Mouse (Mus musculus) embryonic facial prominence, embryonic 12.5 days (tissue): ENCODE measurements at regions not wholly inside any gene's neighbourhood (a gene's known extent, or its start where the extent isn't known, plus 50 kb on each side); places are given as distances from the start of the nearest gene placed in this dataset.

Source experiments
- ATAC-seq: fragments of 200-750 bp; cut with Nextera tagmentation; 2 replicates; pipeline ENCODE4 v1.8.0; 2017; ENCODE audit not compliant: insufficient number of reproducible peaks, insufficient read depth, low FRiP score, low TSS enrichment
- H3K27ac ChIP-seq: fragments of 300-500 bp; sonication (generic); 2 replicates; pipeline ENCODE4 v1.5.1; 2016; ENCODE audit warnings: mild to moderate bottlenecking
- H3K27me3 ChIP-seq: fragments of 300-500 bp; sonication (generic); 2 replicates; pipeline ENCODE4 v1.6.1; 2016; ENCODE audit warnings: mild to moderate bottlenecking, moderate library complexity
- H3K36me3 ChIP-seq: fragments of 300-500 bp; sonication (generic); 2 replicates; pipeline ENCODE4 v1.6.1; 2016; ENCODE audit warnings: mild to moderate bottlenecking
- H3K4me1 ChIP-seq: fragments of 300-500 bp; sonication (generic); 2 replicates; pipeline ENCODE4 v1.6.1; 2016
- H3K4me2 ChIP-seq: fragments of 300-500 bp; sonication (generic); replicated peaks from 2 replicates; pipeline ENCODE4 v1.6.1; 2016; ENCODE audit warnings: mild to moderate bottlenecking, moderate library complexity
- H3K4me3 ChIP-seq: fragments of 300-500 bp; sonication (generic); 2 replicates; pipeline ENCODE4 v1.5.1; 2016; ENCODE audit warnings: mild to moderate bottlenecking
- H3K9ac ChIP-seq: fragments of 300-500 bp; sonication (generic); 2 replicates; pipeline ENCODE4 v1.6.1; 2016; ENCODE audit warnings: mild to moderate bottlenecking, moderate library complexity
- H3K9me3 ChIP-seq: fragments of 300-500 bp; sonication (generic); 2 replicates; pipeline ENCODE4 v1.6.1; 2016; ENCODE audit warnings: mild to moderate bottlenecking, moderate library complexity
- WGBS: fragments of 180-500 bp; shearing (Covaris S2); methylation state at CpG from one replicate; pipeline ENCODE4 v1.1.7; 2016; 5-methylcytosine and 5-hydroxymethylcytosine counted together

DNA sequence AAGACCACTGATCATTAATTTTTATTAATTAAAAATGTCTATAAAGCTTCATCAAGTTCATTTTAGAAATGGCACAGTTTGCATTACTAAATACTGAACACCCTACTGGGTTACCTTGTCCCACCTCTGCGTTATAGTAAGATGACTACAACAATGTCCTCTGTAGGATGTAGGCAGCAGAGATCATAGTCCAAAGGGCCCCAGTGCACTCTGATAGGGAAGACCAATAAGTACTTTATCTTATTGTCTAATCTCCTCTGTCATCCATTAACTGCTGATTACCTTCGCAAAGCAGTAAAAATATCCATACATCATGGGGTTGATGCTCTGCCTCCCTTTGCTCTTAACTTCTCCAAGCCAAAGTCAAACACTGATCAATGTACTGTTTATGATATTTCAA, 662.1 kb downstream of the Psat1 start:
- ATAC-seq: no peak
- Histone ChIP-seq H3K36me3 (no peaks in the 10 kb centered on the region), H3K27ac (no peak overlapping the region), H3K9ac (no peak overlapping the region), H3K9me3 (no peaks in the 10 kb centered on the region), H3K4me2 (no peak overlapping the region), H3K4me1 (no peaks in the 10 kb centered on the region), H3K4me3 (no peak overlapping the region), H3K27me3 (no peaks in the 10 kb centered on the region)
- WGBS: 92% methylated on average over 2 of the region's 2 CpGs

DNA sequence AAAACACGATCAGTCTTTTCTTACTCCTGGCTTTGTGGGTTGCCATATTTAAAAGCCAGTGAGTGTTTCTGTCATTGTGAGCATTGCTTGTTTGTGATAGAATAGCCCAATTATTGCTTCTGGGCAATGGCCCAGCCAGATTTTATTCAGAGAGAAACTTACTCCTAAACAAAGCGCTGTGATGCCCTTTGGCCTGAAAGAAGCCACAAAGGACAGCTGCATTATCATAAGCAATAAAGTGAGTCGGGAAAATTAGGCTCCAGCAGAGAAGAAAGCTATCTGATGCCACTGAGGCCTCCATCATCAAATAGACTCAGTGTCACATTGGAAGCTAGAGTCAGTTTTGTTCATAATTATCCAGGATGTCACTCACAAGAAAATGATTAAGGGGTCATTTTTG, 644.9 kb upstream of the Tle4 start:
- H3K27me3 ChIP-seq: no peaks in the 10 kb centered on the region
- no peak overlapping the region for H3K4me2 ChIP-seq
- H3K27ac ChIP-seq: no peak overlapping the region
- no peaks in the 10 kb centered on the region for H3K9me3 ChIP-seq
- no peaks in the 10 kb centered on the region for H3K36me3 ChIP-seq
- H3K4me1 ChIP-seq: no peaks in the 10 kb centered on the region
- H3K9ac ChIP-seq: no peak overlapping the region
- H3K4me3 ChIP-seq: no peak overlapping the region
- no peak for ATAC-seq
- WGBS: 71% methylated on average over 3 of the region's 3 CpGs

DNA sequence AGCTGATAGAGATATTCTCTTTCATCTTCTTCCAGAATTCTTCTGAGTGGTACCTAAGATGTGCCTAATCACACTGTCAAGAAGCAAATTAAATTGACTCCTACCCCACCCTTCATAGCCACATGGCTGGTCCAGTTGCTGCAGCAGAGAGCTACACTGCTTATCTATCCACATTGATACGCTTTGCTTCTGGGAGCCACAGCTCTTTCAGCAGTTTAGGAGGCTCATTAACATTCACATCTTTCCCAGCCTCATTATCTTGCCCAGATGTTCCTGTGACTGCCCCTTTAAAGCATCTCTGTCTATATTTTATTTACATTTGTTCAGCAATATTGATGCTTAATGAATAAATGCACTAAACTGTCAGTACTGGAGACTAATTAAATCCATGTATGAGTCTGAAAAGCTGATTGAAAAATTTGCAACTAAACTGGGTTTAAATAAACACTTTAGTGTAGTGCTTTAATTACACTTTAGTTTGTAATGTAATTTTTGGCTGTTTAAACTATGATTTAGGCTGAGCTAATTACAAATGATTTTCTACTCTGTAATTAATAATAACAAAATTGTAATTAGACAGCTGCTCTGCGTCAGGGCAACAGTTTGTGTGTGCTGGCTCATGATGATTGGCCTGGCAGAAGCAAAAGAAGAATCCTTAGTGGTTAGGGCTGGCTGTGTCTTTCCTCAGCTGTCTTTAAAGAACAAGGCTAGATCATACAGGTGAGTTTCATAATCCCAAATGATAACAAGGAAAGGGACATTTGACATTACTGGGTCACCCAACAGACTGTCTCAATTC, 632.5 kb upstream of the Tle4 start:
- Histone ChIP-seq H3K27me3 (no peaks in the 10 kb centered on the region), H3K36me3 (no peaks in the 10 kb centered on the region), H3K4me1 (no peaks in the 10 kb centered on the region), H3K4me2 (no peak overlapping the region), H3K9me3 (no peaks in the 10 kb centered on the region), H3K27ac (no peak overlapping the region), H3K4me3 (no peak overlapping the region), H3K9ac (no peak overlapping the region)
- no peak for ATAC-seq
- 59% methylated on average over 2 of the region's 2 CpGs for WGBS

DNA sequence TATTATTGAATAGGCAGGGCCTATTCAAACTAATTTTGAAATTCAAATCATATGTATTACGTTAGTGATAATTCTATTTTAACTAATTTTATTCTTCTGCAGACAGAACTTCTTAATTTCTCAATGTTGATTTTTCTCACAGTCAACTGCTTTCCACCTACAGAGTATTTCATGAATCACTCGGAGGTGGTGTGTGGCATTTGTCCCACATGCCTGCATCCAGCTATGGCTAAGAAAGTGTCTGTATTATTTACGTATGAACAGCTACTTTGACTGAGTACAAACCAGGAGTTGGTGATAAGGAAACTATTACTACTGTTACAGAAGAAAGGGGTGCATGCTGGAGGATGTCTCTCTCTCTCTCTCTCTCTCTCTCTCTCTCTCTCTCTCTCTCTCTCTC, 619.5 kb upstream of the Tle4 start:
- H3K27ac ChIP-seq: no peak overlapping the region
- H3K9me3 ChIP-seq: no peaks in the 10 kb centered on the region
- ATAC-seq: no peak
- H3K27me3 ChIP-seq: no peaks in the 10 kb centered on the region
- H3K4me3 ChIP-seq: no peak overlapping the region
- H3K4me2 ChIP-seq: no peak overlapping the region
- no peaks in the 10 kb centered on the region for H3K4me1 ChIP-seq
- H3K36me3 ChIP-seq: no peaks in the 10 kb centered on the region
- H3K9ac ChIP-seq: no peak overlapping the region
- WGBS: 78% methylated on average over 3 of the region's 3 CpGs

DNA sequence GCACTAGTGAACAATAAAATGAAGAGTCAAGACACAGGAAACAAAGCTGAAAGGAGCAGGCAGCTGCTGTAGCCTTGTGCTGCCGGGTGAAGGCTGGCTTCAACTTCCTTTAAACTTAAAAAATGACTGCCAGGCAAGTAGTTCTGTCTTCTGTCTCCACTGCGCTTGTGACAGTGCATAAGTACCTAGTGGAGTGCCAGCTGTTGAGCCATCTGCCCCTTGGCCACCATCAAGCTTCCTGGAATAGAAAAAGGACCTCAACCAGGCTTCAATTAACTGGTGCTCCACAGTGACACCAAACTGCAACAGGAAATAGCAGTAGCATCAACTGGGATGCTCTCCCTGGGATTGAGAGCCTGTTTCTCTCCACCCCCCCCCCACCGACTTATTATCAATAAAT, 616.8 kb upstream of the Tle4 start:
- Histone ChIP-seq H3K27me3 (no peaks in the 10 kb centered on the region), H3K4me2 (no peak overlapping the region), H3K9me3 (no peaks in the 10 kb centered on the region), H3K36me3 (no peaks in the 10 kb centered on the region), H3K4me3 (no peak overlapping the region), H3K4me1 (no peaks in the 10 kb centered on the region), H3K9ac (no peak overlapping the region), H3K27ac (no peak overlapping the region)
- ATAC-seq: no peak
- WGBS: 73% methylated on average over 3 of the region's 3 CpGs

DNA sequence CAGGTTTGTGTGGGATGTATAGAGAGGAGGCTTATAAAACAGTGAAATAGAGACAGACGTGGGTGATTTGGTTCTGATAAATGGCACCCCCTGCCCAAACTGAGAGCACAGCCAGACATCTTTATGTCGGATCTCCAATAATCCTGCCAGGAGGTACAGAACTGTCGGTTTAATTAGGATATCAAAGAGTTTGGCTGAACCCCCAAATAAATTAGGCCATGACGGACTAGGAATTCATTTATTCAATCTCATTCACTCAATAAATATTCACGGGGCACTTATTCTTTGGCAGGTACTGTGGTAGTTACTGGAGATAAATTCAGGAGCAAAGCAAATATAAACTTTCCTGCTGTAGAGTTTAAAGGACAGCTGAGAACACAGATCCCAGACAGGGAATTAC, 615.0 kb upstream of the Tle4 start:
- H3K4me3 ChIP-seq: no peak overlapping the region
- H3K27ac ChIP-seq: no peak overlapping the region
- no peaks in the 10 kb centered on the region for H3K27me3 ChIP-seq
- H3K9ac ChIP-seq: no peak overlapping the region
- no peaks in the 10 kb centered on the region for H3K36me3 ChIP-seq
- H3K4me1 ChIP-seq: no peaks in the 10 kb centered on the region
- 76% methylated on average over 5 of the region's 5 CpGs for WGBS
- no peaks in the 10 kb centered on the region for H3K9me3 ChIP-seq
- no peak overlapping the region for H3K4me2 ChIP-seq
- no peak for ATAC-seq

DNA sequence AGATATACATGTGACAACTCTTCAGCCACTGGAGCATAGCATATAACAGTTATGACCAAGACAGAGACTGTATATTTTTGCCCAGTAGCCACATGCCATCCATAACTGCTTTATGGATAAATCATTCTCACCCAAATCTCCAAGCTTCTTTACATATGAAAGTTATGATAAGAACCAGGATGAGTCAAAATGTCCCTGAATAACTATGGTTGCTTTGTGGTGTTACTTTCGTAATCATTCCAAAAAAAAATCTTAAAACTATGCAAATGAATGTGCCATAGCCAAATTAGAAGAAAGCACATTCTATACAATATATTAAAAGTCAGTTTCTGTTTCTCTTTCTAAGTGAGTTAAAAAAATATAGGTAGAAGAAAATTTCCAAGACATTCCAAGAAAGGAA, 605.2 kb upstream of the Tle4 start:
- Histone ChIP-seq H3K27ac (no peak overlapping the region), H3K4me1 (no peaks in the 10 kb centered on the region), H3K4me2 (no peak overlapping the region), H3K9ac (no peak overlapping the region), H3K4me3 (no peak overlapping the region), H3K27me3 (no peaks in the 10 kb centered on the region), H3K9me3 (no peaks in the 10 kb centered on the region), H3K36me3 (no peaks in the 10 kb centered on the region)
- ATAC-seq: no peak
- 87% methylated on average over 1 of the region's 1 CpGs for WGBS

DNA sequence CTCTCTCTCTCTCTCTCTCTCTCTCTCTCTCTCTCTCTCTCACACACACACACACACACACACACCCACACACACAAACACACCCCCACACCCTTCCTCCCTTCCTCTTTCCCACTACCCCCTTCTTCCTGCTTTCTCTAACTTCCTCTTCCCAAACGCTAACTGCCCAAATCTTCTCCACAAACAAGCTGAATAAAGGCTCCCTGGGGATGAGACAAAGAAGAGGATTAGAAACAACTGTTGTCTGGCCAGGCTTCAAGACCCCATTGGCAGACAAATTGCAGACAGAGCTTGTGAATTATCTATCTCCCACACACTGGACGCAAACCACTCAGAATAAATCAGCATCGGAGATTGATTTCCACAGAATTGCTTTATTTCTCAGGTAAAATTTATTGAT, 603.4 kb upstream of the Tle4 start:
- Histone ChIP-seq H3K4me3 (no peak overlapping the region), H3K36me3 (no peaks in the 10 kb centered on the region), H3K9me3 (no peaks in the 10 kb centered on the region), H3K4me2 (no peak overlapping the region), H3K27me3 (no peaks in the 10 kb centered on the region), H3K9ac (no peak overlapping the region), H3K27ac (no peak overlapping the region), H3K4me1 (no peaks in the 10 kb centered on the region)
- no peak for ATAC-seq
- WGBS: 27% methylated on average over 3 of the region's 3 CpGs

DNA sequence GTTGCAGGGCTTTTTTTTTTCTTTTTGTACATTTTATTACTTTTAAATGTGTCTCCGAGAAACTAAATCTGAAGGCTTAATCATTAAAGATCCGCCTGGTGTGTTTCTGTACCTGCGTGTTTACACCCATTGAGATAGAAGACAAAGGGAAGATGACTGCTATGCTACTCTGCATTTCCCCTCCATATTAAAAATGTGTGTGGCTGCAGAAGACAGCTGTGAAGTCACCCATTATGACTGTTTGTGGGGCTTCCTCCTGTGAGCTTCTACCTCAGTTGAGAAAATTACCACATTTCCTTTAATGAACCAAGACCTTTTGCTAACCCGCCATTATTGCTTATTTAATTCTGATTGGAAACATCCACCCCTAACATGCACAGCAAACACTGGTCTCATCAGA, 602.9 kb upstream of the Tle4 start:
- H3K9ac ChIP-seq: no peak overlapping the region
- no peaks in the 10 kb centered on the region for H3K36me3 ChIP-seq
- ATAC-seq: no peak
- no peak overlapping the region for H3K27ac ChIP-seq
- no peaks in the 10 kb centered on the region for H3K4me1 ChIP-seq
- H3K4me3 ChIP-seq: no peak overlapping the region
- H3K4me2 ChIP-seq: no peak overlapping the region
- WGBS: 70% methylated on average over 4 of the region's 4 CpGs
- H3K9me3 ChIP-seq: no peaks in the 10 kb centered on the region
- no peaks in the 10 kb centered on the region for H3K27me3 ChIP-seq

DNA sequence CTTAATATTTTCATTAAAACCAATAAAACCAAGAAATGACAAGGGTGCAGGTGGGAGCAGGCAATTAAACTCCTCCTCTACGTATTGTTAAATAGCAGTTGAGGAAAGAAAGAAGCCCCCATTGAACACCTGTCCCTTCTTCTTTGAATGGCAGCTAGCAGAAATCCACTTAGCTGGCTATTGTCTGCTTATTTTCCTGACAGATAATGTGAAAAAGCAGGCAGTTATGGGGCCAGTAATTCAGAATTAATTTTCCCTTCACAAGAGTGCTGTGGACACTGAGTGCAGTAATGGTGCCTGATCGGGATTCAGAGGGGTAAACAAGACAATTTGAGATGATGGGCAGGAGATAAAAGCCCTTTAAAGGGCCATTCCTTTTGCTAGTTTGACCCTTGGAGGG, 602.5 kb upstream of the Tle4 start:
- Histone ChIP-seq H3K4me1 (no peaks in the 10 kb centered on the region), H3K27me3 (no peaks in the 10 kb centered on the region), H3K4me2 (no peak overlapping the region), H3K36me3 (no peaks in the 10 kb centered on the region), H3K27ac (no peak overlapping the region), H3K9ac (no peak overlapping the region), H3K4me3 (no peak overlapping the region), H3K9me3 (no peaks in the 10 kb centered on the region)
- WGBS: 54% methylated on average over 2 of the region's 2 CpGs
- no peak for ATAC-seq

DNA sequence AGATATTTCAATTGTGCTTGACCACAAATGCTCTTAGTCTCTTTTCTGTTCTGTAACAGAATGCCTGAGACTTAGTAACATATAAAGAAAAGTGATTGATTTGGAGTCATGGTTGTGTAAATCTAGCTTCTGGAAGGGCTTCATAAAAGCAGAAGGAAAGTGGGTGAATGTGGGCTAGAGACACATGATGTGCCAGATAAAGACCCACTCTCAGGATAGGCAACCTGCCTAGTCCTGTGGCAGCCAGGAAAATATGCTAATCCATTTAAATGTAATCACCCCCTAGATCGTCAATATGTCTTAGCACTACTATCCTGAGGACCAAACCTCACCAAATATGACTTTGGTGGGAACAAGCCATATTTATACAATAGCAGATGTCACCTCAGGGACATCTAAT, 601.8 kb upstream of the Tle4 start:
- no peaks in the 10 kb centered on the region for H3K9me3 ChIP-seq
- ATAC-seq: no peak
- H3K9ac ChIP-seq: no peak overlapping the region
- no peak overlapping the region for H3K4me2 ChIP-seq
- no peaks in the 10 kb centered on the region for H3K36me3 ChIP-seq
- H3K27me3 ChIP-seq: no peaks in the 10 kb centered on the region
- no peaks in the 10 kb centered on the region for H3K4me1 ChIP-seq
- no peak overlapping the region for H3K27ac ChIP-seq
- H3K4me3 ChIP-seq: no peak overlapping the region
- WGBS: 82% methylated on average over 1 of the region's 1 CpGs

DNA sequence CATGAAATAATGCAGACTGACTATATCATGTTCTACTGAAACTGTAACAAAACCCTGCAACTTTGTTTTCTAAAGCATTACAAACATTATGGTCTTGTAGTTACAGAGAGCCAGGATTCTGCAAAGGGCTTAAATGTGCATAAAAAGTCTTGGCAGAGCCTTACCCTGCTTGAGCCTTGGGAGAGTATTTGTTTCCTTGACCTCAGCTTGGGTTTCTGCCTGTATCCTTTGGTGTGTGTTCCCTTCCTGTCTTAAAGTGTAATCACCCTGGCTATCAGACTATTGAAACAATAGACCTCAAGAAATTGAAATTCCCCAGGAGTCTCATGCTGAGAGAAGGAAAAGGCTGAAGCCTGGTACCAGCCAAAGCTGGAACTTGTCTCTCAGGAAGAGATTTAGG, 577.4 kb upstream of the Tle4 start:
- no peak for ATAC-seq
- Histone ChIP-seq H3K36me3 (no peaks in the 10 kb centered on the region), H3K9ac (no peak overlapping the region), H3K4me2 (no peak overlapping the region), H3K9me3 (0 out of 2 replicates have a peak, but pooled peaks cover 3% of the 10 kb centered on the region), H3K4me1 (no peaks in the 10 kb centered on the region), H3K4me3 (no peak overlapping the region), H3K27me3 (no peaks in the 10 kb centered on the region), H3K27ac (no peak overlapping the region)

DNA sequence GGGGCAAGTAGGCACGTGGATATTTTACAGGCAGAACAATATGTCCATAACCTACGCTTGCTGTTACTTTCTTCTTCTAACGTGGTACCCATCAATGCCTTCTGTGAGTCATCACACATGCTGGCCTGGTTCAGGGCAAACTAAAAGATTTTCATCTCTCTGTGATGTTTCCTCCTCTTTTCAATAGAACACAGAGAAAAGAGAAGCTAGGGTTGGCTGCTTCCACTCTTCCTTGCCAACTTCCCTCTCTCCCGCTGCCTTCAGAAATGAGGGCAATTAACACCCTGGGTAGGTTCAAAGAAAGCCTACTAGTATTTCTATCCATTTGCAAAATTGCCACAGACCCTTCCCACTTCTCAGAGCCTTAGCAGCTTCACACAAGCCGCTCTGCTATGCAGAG, 575.5 kb upstream of the Tle4 start:
- 35% methylated on average over 5 of the region's 5 CpGs for WGBS
- Histone ChIP-seq H3K4me3 (no peak overlapping the region), H3K27ac (no peak overlapping the region)

More for the DNA sequence above, 575.5 kb upstream of the Tle4 start:
- no peak for ATAC-seq
- Histone ChIP-seq H3K4me2 (no peak overlapping the region), H3K4me1 (no peaks in the 10 kb centered on the region), H3K9me3 (0 out of 2 replicates have a peak, but pooled peaks cover 3% of the 10 kb centered on the region), H3K9ac (no peak overlapping the region), H3K27me3 (no peaks in the 10 kb centered on the region), H3K36me3 (no peaks in the 10 kb centered on the region)
